Mouse (Mus musculus) intestine, embryonic 16.5 days (tissue): Measurements from ENCODE around the gene Setd5. TPM values are rescaled to one million over a fixed set of nuclear protein-coding genes. Genes with fewer than 3 reads are reported as not detected.

Source experiments
- ATAC-seq: fragments of 200-750 bp; cut with Nextera tagmentation; 2 replicates; pipeline ENCODE4 v1.8.0; 2017; ENCODE audit warnings: moderate TSS enrichment, moderate library complexity
- H3K27ac ChIP-seq: fragments of 300-500 bp; sonication (generic); 2 replicates; pipeline ENCODE4 v1.5.1; 2014; ENCODE audit warnings: mild to moderate bottlenecking, low read length
- H3K27me3 ChIP-seq: fragments of 300-500 bp; sonication (generic); replicated peaks from 2 replicates; pipeline ENCODE4 v1.6.1; 2014; ENCODE audit warnings: low read length, control low read depth, mixed read lengths; ENCODE audit not compliant: control insufficient read depth, insufficient read depth
- H3K36me3 ChIP-seq: fragments of 300-500 bp; sonication (generic); 2 replicates; pipeline ENCODE4 v1.6.1; 2014; ENCODE audit warnings: low read length, control low read depth; ENCODE audit not compliant: control insufficient read depth, insufficient read depth
- H3K4me1 ChIP-seq: fragments of 300-500 bp; sonication (generic); 2 replicates; pipeline ENCODE4 v1.6.1; 2014; ENCODE audit warnings: low read length, control low read depth, mixed read lengths; ENCODE audit not compliant: control insufficient read depth, insufficient read depth
- H3K4me2 ChIP-seq: fragments of 300-500 bp; sonication (generic); 2 replicates; pipeline ENCODE4 v1.6.1; 2014; ENCODE audit warnings: low read depth, low read length, control low read depth
- H3K4me3 ChIP-seq: fragments of 300-500 bp; sonication (generic); 2 replicates; pipeline ENCODE4 v1.5.1; 2014; ENCODE audit warnings: mild to moderate bottlenecking, low read length
- H3K9ac ChIP-seq: fragments of 300-500 bp; sonication (generic); 2 replicates; pipeline ENCODE4 v1.6.1; 2014; ENCODE audit warnings: low read depth, low read length
- H3K9me3 ChIP-seq: fragments of 300-500 bp; sonication (generic); 2 replicates; pipeline ENCODE4 v1.6.1; 2016; ENCODE audit warnings: low read length, control low read depth; ENCODE audit not compliant: control insufficient read depth
- WGBS: fragments of 180-500 bp; shearing (Covaris S2); extraction: QIAGEN DNeasy Blood & Tissue Kit; methylation state at CpG from one replicate; pipeline ENCODE4 v1.1.7; 2014; 5-methylcytosine and 5-hydroxymethylcytosine counted together
- polyA plus RNA-seq: library from polyadenylated mRNA; unstranded; fragments of >200 nt; fragmentation: Nextera tagmentation; extraction: Ambion mirVana; gene quantifications from 2 replicates; pipeline ENCODE4 v1.2.1, GENCODE M21; 2015

Setd5 gene
- polyA plus RNA-seq, 1 experiment from 2014 or later, result 61.2 TPM

DNA sequence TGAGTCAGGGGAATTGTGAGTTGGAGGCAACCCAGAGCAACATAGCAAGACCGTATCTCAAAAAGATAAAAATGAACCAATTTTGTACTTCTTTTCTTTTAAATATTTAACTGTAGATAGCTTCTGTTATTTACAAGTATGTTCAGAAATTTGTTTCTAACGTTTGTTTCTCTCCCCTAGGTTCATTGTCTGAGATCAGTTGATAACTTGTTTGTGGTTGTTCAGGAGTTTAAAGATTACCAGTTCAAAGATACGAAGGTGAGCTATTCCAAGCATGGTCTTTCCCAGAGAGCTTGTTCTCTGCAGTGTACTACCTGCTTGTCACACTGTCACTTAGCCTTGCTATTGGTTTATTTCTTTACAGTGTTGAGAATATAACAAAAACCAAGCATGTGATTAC lies 28.0 kb upstream of the Setd5 start:
- H3K27ac ChIP-seq, result no peak overlapping the region
- no peaks in the 10 kb centered on the region for H3K27me3 ChIP-seq
- H3K9me3 ChIP-seq, result no peaks in the 10 kb centered on the region
- H3K36me3 ChIP-seq, result peaks cover 9% of the 10 kb centered on the region
- no peak overlapping the region for H3K4me3 ChIP-seq
- WGBS, result 81% methylated on average over 3 of the region's 3 CpGs
- peaks cover 21% of the 10 kb centered on the region for H3K4me1 ChIP-seq
- no peak overlapping the region for H3K9ac ChIP-seq
- H3K4me2 ChIP-seq, result no peak overlapping the region
- ATAC-seq, result no peak

DNA sequence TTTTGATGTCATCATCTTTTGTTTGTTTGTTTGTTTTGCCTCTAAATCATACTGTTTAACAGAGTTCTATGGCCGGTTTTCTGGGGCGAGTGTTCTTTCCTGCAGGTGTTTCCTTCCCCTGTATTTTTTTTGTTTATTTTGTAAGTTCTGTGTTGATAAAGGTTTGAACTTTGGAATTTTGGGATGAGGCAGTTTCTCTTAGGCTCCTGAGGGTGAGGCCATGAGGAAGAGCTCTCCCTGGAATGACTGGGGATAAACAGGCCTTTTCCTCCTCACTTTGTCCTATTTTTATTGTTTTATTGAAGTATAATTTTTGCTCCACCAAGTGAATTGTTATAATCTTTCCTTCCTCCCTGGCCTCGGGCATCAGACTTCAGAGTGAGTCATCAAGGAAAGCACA lies 24.2 kb upstream of the Setd5 start:
- Histone ChIP-seq H3K9me3 (no peaks in the 10 kb centered on the region), H3K9ac (no peak overlapping the region), H3K4me2 (no peak overlapping the region; the same call in 1 of the 2 replicates), H3K36me3 (peaks cover 13% of the 10 kb centered on the region), H3K27me3 (no peaks in the 10 kb centered on the region), H3K27ac (peak overlapping the region; percentile 72), H3K4me1 (peaks cover 8% of the 10 kb centered on the region), H3K4me3 (no peak overlapping the region)
- 48% methylated on average over 3 of the region's 3 CpGs for WGBS
- ATAC-seq, result peak; percentile 83

DNA sequence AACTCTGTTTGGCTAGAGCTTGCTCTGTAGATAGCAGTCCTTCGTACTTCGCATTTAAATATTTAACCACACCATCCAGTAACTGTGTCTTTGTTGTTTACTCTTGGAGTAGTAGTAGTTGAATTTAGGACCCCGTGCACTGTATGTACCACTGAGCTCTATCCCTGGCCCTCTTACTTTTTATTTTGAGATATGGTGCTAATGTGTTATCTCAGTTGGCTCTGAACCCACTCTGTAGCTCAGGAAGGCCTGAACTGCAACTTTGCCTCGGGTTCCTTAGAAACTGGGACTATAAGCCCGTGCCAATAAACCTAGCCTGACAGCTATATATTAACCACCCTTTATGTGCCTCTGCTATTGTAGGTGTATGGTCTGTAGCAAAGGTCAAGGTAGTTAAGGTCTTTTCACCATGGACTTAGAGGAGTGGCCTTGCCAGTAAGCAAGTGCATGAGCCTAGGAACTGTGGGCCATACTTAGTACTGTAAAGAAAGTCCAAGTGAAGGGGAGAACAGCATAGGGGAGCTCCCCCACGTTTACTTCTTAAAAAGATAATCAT lies 22.5 kb upstream of the Setd5 start:
- Histone ChIP-seq H3K27me3 (no peaks in the 10 kb centered on the region), H3K4me2 (0 out of 2 replicates have a peak overlapping the region, but pooled peaks have one; percentile 1), H3K36me3 (peaks cover 13% of the 10 kb centered on the region), H3K27ac (peak overlapping the region; percentile 87), H3K4me1 (peaks cover 6% of the 10 kb centered on the region), H3K9me3 (no peaks in the 10 kb centered on the region), H3K9ac (no peak overlapping the region), H3K4me3 (no peak overlapping the region)
- WGBS, result 61% methylated on average over 6 of the region's 6 CpGs
- ATAC-seq, result peak; percentile 95

DNA sequence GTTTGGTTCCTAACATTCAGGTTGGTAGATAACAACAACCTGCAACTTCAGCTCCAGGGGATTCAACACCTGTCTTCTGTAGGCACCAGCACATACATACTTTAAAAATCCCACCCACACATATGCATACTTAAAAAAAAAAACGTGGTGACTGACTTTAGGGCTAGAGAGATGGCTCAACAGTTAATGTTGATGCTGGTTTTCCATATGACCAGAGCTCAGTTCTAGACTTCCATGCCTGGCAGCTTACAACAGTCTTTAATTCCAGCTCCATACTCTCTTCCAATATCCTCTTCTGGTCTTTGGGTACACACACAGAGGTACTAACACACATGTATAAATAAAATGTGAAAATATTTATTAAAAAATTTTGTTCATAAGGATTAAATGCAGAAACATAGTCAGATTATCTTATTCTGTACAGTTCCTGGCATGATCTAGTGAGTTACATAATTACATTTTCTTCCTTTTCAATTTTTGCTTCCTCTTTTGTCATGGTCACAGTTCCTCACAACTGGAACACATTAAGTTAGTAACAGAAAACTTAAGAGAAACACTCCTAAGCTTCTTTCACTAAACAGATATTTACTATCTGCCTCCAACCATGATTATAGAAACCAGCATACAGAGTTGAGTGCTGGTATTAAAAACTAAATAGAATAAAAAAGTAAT lies 16.1 kb upstream of the Setd5 start:
- 58% methylated on average over 1 of the region's 1 CpGs for WGBS

DNA sequence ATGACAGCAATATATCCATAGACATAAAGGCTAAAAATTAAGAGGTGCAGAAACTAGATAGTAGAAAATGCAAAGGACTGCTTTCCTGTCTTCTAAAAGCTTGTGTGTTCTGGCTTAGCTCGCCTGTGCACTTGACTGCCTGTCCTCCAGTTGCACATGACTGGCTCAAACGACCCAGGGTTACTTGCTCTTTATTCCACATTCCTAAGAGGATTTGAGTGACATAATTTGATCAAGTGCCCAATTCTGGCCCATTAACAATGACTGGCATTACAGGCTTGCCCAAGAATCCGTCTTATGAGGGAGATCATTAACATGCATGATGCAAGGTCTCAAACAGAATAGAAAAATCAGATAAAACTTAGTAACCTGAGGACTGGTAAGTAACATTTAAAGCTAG lies 14.9 kb upstream of the Setd5 start:
- Histone ChIP-seq H3K4me3 (no peak overlapping the region), H3K27ac (no peak overlapping the region), H3K27me3 (no peaks in the 10 kb centered on the region), H3K36me3 (peaks cover 10% of the 10 kb centered on the region; the same call in 1 of the 2 replicates), H3K4me2 (no peak overlapping the region), H3K9ac (no peak overlapping the region), H3K4me1 (no peaks in the 10 kb centered on the region), H3K9me3 (no peaks in the 10 kb centered on the region)
- ATAC-seq, result no peak
- WGBS, result 67% methylated on average over 3 of the region's 3 CpGs

More for the DNA sequence above, 16.1 kb upstream of the Setd5 start:
- Histone ChIP-seq H3K27me3 (no peaks in the 10 kb centered on the region), H3K4me1 (no peaks in the 10 kb centered on the region), H3K4me2 (no peak overlapping the region), H3K4me3 (no peak overlapping the region), H3K27ac (no peak overlapping the region), H3K36me3 (peaks cover 13% of the 10 kb centered on the region; the same call in 1 of the 2 replicates), H3K9ac (no peak overlapping the region), H3K9me3 (no peaks in the 10 kb centered on the region)
- ATAC-seq, result no peak

DNA sequence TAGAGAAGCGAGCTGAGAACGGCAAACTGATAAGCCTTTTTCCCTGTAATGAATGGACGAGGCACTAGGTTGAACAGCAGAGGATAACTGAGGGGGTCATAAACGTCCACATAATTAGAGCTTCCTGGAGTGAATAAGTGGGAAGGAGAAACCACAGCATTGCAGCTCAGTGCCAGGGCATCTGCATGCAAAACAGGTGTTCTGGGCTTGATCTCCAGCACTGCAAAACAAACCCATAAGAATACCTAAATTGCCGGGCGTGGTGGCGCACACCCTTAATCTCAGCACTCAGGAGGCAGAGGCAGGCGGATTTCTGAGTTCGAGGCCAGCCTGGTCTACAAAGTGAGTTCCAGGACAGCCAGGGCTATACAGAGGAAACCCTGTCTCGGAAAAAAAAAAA lies 13.8 kb upstream of the Setd5 start:
- no peaks in the 10 kb centered on the region for H3K27me3 ChIP-seq
- H3K4me1 ChIP-seq, result no peaks in the 10 kb centered on the region
- 78% methylated on average over 10 of the region's 10 CpGs for WGBS
- no peak overlapping the region for H3K4me3 ChIP-seq
- no peak overlapping the region for H3K4me2 ChIP-seq
- peak; percentile 54 for ATAC-seq
- H3K9ac ChIP-seq, result no peak overlapping the region
- H3K9me3 ChIP-seq, result no peaks in the 10 kb centered on the region
- no peak overlapping the region for H3K27ac ChIP-seq
- peaks cover 10% of the 10 kb centered on the region; the same call in 1 of the 2 replicates for H3K36me3 ChIP-seq

DNA sequence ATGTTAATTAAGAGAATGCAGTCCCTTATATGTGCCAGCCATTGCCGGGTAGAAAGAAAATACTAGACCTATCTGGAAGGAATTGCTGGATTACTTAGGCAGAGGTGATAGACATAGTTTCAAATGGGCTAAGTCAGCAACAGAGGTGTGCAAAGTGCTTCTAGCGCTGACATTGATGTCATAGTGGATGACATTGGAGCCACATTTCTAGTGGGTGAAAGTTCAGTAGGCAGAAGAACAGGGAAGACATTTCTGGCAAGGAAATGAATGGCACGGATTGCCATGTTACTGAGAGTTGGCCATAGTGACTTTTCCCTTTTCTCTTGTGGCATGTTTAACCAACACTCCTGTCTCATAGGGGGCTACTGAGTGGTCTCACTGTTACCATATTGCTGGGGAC lies 12.0 kb upstream of the Setd5 start:
- H3K4me3 ChIP-seq, result no peak overlapping the region
- no peaks in the 10 kb centered on the region for H3K9me3 ChIP-seq
- no peaks in the 10 kb centered on the region for H3K4me1 ChIP-seq
- no peaks in the 10 kb centered on the region for H3K27me3 ChIP-seq
- peaks cover 10% of the 10 kb centered on the region; the same call in 1 of the 2 replicates for H3K36me3 ChIP-seq
- 84% methylated on average over 3 of the region's 3 CpGs for WGBS
- no peak for ATAC-seq
- no peak overlapping the region for H3K4me2 ChIP-seq
- no peak overlapping the region for H3K9ac ChIP-seq
- H3K27ac ChIP-seq, result no peak overlapping the region

DNA sequence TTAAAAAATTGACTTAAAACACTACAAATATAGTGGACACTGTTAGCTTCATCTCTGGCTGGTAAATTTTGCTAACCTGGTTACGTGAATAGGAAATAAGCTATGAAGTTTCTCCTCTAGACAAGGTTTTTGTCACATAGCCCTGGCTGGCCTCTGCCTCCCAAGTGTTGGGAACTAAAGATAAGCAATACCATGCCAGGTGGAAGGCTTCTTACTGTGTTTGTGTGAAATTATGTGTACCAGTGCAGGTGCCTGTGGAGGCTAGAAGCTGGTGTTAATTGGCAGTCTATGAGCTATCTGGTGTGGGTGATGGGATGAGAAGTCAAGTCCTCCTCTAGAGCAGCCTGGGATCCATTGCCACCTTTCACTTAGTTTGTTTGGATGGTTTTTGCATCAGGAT lies 8.0 kb upstream of the Setd5 start:
- ATAC-seq, result 0 out of 2 replicates have a peak, but pooled peaks have one; percentile 30
- Histone ChIP-seq H3K9me3 (no peaks in the 10 kb centered on the region), H3K4me2 (no peak overlapping the region), H3K9ac (no peak overlapping the region), H3K4me1 (peaks cover 5% of the 10 kb centered on the region), H3K27me3 (no peaks in the 10 kb centered on the region), H3K27ac (no peak overlapping the region), H3K4me3 (no peak overlapping the region), H3K36me3 (no peaks in the 10 kb centered on the region)
- WGBS, result 91% methylated on average over 1 of the region's 1 CpGs

DNA sequence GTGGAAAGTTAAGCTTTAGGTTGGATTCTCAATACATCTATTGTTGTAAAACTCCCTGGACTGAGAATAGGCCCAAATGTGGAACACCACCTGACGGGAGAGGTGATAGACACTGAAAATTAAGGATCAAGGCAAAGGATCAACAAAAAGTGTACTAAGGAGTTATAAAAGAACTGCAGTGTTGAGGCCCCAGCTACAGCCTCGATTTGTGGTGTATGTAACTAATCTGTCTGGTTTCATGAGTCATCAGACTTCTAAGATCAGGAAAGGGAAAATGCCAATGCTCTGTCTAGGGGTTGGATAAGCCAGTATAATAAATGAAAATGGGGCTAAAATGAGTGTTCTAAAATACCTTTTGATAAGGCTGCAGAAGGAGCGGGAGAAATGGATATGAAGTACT lies 1.9 kb upstream of the Setd5 start:
- 18% methylated on average over 3 of the region's 3 CpGs for WGBS
- ATAC-seq, result no peak
- Histone ChIP-seq H3K4me3 (peak overlapping the region; percentile 91), H3K36me3 (no peaks in the 10 kb centered on the region), H3K4me2 (peak overlapping the region; percentile 54), H3K9ac (peak overlapping the region; percentile 100), H3K27me3 (no peaks in the 10 kb centered on the region), H3K27ac (peak overlapping the region; percentile 100), H3K9me3 (no peaks in the 10 kb centered on the region), H3K4me1 (peaks cover 10% of the 10 kb centered on the region)
